Mouse (Mus musculus) splenic B cell, adult 2 months (primary cell): ENCODE measurements at regions not wholly inside any gene's neighbourhood (a gene's known extent, or its start where the extent isn't known, plus 50 kb on each side); places are given as distances from the start of the nearest gene placed in this dataset.

ENCODE experiments used
- DNase-seq: peaks from one replicate; pipeline ENCODE4 v3.0.0-alpha.2; 2011; ENCODE audit warnings: low read depth, low spot score
- H3K27me3 ChIP-seq: 2 replicates; pipeline ENCODE4 v1.6.1; 2012; ENCODE audit warnings: mild to moderate bottlenecking, low read length, moderate library complexity, mixed read lengths; ENCODE audit not compliant: control insufficient read depth, poor library complexity, insufficient read depth, severe bottlenecking
- H3K36me3 ChIP-seq: 2 replicates; pipeline ENCODE4 v1.6.1; 2012; ENCODE audit warnings: mild to moderate bottlenecking, low read length, moderate library complexity, mixed read lengths; ENCODE audit not compliant: control insufficient read depth, poor library complexity, insufficient read depth, severe bottlenecking

DNA sequence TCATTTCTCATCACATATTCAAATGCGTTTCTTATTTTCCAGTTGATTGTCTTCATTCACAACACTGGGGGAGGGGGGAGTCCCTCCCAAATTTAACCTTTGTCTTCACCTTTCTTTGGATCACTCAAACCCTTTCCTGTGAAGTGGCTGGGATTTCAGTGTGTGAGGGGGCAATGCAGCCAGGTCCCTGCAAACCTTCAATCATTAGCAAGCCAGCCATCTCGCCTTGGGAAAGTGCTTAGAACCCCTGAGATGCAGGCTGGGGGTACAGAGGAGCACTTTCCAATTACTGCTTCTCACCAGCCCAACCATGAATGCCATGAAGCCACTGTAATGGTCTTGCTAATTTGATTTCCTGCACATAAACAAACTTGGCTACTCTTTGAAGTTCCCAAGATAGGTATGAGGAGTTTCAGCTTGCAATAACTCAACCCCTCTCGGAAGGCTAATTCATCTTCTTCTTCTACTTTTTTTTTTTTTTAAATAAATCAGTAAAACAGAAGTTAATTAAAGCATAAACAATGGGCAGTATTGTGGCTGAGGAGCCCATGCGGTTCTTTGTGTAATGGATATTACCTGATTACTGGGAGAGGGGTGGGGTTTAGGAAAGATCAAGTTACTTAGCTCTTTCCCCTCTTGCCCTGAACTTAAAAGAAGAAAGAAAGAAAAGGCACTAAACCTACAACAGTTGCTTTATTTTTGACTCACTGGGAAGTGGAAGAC is 486.3 kb downstream of the 1700129C05Rik start:
- Histone ChIP-seq H3K27me3 (no peaks in the 10 kb centered on the region), H3K36me3 (no peaks in the 10 kb centered on the region)
- DNase-seq, result no peak

DNA sequence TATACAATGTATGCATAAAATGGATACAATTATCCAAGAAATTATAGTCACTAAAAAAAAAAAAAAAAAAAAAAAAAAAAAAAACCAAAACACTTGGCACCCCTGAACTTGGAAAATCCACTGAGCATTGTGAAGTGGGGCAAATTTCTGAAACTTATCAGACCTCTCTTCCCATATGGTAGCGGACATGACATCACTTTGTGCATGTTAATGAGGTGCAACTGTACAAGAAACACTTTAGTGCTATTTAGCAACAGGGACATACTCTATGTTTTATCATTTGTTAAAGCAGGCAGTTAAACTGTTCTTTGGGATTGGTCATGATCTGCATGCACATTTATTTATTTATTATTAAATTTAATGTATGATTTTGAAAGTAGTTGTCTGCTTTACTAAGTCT is 489.7 kb downstream of the 1700129C05Rik start:
- Histone ChIP-seq H3K36me3 (no peaks in the 10 kb centered on the region), H3K27me3 (no peaks in the 10 kb centered on the region)

DNA sequence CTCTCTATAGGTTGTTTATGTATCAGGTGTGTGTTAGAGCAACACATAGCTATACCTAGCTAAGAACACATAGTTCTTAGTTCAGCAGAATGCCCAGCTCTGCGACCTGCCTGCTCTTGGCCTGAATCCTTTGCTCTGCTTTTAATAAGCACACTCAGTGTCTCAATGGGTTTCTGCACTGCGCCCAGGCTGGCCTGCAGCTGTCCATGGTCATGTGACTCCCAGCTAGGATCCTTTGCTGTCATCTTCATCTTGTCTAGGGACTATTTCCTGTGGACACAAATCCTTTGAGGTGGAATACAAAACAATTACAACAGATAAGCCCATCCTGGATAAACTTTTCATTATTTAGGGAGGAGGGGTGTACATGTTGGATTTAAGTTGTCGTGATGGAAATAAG is 490.7 kb downstream of the 1700129C05Rik start:
- H3K27me3 ChIP-seq, result no peaks in the 10 kb centered on the region
- no peak for DNase-seq
- H3K36me3 ChIP-seq, result no peaks in the 10 kb centered on the region

More for the DNA sequence above, 489.7 kb downstream of the 1700129C05Rik start:
- DNase-seq, result no peak

DNA sequence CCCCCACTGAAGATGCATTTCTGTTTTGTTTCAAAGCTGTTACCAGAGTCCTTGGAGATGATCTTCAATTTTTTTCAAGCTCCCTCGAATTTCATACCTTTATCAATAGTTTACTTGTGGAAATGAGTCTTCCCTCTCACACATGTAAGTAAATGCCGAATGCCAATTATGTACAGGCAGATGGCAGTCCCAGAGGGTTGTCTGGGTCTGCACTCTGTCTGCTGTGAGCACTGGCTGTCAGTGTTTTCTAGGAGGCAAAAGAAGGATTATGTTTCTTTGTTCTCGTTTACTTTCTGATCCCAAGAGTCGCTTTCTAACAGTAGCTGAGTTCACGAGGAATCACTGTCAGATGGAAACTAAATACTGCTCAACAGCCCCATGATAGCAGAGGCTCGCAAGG is 491.5 kb downstream of the 1700129C05Rik start:
- H3K36me3 ChIP-seq, result no peaks in the 10 kb centered on the region
- DNase-seq, result no peak
- H3K27me3 ChIP-seq, result no peaks in the 10 kb centered on the region

DNA sequence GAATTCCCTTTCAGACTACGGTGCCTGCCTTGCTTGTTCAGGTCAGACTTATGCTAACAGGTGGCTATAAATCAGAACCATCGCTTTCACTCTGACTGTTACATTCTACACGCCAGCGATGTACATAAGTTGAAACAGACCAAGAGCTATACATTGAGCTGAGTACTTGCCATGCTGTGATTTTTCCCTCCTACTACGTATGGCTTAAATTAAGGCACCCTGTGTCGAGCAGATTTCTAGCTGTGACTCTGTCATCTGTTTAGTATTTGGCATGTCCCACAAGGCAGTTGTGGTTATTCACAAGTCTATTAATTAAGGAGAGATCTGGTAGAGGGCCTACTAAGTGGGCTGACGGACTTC is 504.4 kb downstream of the 1700129C05Rik start:
- no peak for DNase-seq
- Histone ChIP-seq H3K36me3 (no peaks in the 10 kb centered on the region), H3K27me3 (no peaks in the 10 kb centered on the region)

DNA sequence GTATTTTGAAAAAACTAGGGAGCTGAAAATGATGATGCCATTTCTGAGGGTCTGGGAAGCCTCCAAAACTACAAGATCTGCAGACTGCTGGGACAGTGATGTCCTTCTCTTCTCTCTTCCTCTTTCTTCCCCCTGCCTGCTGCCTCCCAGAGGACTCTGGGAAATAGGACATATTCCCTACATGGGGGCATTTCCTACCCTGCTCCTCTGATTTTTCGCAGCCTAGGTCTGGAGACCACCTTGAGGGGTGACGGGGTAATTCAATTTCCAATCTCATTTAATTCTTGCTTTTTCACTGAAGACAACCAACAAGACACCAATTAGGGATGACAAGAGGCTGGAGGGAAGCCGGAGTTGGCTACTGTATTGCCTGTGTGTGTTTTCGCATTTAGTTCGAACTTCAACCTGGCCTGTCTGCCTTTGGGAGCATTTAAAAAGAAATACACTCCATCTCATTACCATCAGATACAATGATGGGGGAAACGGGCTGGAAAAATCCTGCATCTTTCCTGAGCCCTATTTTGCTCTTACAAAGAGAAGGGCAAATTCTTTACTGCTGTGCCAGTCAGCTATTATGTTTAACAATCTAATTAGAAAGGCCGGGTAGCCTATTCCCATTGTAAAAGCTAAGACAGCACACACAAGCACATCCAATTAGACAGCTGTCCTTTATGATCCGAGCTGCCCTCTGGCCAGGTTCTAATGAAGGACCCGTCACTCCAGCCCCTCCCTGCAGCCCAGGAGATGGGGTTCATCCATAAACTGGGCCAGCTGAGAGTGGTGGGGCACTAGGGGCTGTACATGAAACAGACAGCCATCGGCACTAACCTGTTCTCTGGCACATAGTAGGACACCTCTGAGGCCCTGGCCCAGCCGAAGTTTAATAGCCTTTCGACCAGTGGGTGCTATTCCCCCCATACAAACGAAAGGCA is 505.0 kb downstream of the 1700129C05Rik start:
- H3K36me3 ChIP-seq, result no peaks in the 10 kb centered on the region
- DNase-seq, result no peak
- H3K27me3 ChIP-seq, result no peaks in the 10 kb centered on the region

DNA sequence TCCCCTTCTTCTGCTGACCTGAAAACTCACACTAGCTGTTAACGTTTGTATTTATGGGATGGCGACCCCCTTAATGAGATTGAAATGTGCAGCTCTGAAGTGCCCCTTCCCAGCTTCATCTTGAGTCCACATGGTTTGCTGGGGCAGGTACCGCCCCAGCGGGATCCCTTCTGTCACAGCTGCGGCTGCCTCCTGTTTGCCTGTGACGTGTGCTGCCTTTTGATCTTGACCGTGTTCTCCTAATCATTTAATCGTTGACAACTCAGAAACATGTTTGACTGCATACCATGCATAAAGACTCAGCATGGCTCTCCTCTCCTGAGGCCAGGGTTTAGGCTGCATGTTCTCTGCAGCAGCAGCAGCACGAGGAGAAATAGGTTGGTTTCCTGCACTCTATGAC is 511.5 kb downstream of the 1700129C05Rik start:
- DNase-seq, result no peak
- Histone ChIP-seq H3K27me3 (no peaks in the 10 kb centered on the region), H3K36me3 (no peaks in the 10 kb centered on the region)

DNA sequence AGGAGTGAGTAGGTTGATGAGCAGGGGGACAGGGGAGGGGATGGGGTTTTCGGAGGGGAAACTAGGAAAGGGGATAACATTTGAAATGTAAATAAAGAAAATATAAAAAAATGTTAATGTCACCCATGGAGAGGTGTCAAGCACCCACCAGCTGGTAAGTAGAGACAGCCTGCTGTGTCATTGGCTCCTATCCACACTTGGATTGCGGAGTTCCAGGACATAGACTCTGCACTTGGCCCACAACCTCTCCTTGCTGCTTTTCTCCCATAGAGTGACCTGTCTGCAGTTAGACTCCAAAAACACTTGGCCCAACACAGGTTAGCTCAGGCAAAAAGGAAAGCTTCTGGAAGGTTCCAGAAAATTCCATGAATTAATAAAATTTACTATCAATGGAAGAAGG is 514.4 kb downstream of the 1700129C05Rik start:
- DNase-seq, result no peak
- no peaks in the 10 kb centered on the region for H3K36me3 ChIP-seq
- no peaks in the 10 kb centered on the region for H3K27me3 ChIP-seq

DNA sequence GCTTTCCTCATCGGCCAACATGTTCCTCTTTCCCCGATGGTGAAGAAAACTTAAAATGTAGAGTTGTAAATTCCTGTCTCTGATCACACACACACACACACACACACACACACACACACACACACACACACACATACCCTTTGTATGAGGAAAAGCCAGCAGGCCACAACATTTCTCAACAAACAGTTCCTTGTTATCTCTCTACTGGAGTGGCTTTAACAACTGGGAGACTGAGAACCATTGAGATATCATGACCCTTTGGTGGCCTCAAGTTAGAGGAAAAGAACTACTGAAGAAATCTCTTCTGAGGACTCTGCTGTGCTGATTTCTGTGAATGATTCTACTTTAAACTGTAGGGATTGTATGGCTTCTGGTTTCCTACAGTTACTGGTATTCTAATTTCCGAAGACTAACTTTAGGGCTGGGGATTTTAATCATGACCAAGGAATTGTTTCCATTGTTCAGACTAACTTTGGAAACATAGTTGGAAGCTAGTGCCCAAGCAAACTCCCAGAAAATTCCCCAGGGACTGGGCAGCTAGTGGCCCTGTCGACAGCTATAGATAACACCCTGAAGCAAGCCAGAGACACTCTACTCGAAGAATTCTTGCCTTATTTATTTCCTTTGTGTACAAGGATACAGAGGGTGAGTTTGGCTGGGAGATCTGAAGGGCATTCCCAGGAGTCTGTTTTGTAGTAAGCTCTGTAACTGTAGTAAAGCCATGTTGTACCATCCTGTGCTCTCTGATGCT is 516.0 kb downstream of the 1700129C05Rik start:
- DNase-seq, result no peak
- no peaks in the 10 kb centered on the region for H3K36me3 ChIP-seq

DNA sequence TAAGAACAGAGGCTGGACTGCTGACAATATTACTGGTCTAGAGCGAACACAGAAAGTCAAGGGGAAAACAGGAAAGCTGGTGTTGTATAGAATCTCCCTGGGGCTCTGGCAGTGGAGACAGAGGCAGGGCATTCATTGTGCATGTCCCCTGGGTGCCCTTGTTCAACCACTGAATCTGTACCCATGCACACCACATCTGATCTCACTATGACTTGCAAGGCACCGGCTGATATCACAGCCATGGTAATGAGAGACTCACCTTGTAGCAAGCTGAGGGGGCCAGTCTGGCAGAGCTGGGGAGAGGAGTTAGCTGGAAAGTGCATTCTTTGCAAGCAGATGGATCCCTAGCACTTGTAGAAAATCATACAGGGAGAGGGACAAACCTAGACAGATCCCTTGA is 522.5 kb downstream of the 1700129C05Rik start:
- H3K36me3 ChIP-seq, result no peaks in the 10 kb centered on the region
- H3K27me3 ChIP-seq, result no peaks in the 10 kb centered on the region
- no peak for DNase-seq

More for the DNA sequence above, 516.0 kb downstream of the 1700129C05Rik start:
- H3K27me3 ChIP-seq, result no peaks in the 10 kb centered on the region

DNA sequence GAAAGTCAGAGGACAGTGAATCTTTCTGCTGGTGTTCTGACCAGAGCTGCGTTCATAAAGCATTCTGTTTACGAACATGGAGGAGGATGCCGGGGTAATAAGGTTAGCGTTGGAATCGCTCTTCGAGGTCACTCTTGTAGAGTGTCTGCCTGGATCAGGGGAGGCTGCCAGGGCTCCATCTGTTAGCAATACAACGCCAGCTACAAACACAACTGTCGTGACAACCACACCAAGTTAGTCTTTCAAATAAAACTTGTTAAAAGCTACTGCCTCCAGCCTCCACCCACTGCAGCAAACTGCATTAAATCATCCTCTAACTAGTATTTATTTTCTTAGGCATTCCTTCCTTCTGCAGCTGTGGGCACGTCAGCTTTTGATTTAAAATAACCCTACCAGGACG is 525.0 kb downstream of the 1700129C05Rik start:
- no peak for DNase-seq
- H3K27me3 ChIP-seq, result no peaks in the 10 kb centered on the region
- no peaks in the 10 kb centered on the region for H3K36me3 ChIP-seq

DNA sequence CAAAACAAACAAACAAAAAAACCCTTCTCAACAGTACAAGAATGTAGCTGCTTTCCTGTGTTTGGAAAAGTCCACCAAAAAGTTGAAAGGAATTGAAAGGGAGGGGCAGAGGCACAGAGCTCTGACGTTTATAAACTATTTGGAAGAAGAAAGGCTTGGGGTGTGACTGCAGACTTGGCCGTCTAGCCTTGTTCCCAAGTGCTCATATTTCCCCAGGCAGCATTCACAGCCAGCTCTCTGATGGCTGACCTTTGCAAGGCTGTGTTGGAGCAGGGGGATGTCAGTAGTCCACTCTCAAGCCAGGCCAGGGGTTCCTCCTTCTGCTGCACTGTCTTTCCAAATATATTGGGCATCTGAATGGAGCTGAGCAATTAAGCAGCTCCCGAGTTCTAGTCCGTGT is 534.5 kb downstream of the 1700129C05Rik start:
- no peak for DNase-seq
- Histone ChIP-seq H3K27me3 (no peaks in the 10 kb centered on the region), H3K36me3 (no peaks in the 10 kb centered on the region)

DNA sequence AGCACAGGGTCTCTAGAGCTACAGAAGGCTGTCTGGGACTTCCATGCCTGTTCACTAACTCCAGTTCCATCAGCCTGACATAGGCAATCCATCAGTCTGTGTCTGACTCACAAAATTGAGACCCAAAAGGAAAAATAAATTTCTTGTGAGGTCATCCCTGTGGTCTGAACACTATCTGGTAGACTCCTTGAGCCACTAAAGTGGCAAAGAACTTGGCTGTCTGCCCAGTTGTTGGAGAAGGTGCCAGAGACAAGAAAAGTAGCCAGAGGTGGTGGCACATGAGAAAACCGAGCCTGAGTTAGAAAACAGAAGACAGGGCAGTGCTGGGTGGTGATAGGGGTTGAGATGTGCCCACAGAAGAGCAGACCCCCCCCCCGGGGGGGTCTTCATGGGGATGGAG is 535.0 kb downstream of the 1700129C05Rik start:
- DNase-seq, result no peak
- Histone ChIP-seq H3K27me3 (no peaks in the 10 kb centered on the region), H3K36me3 (no peaks in the 10 kb centered on the region)

DNA sequence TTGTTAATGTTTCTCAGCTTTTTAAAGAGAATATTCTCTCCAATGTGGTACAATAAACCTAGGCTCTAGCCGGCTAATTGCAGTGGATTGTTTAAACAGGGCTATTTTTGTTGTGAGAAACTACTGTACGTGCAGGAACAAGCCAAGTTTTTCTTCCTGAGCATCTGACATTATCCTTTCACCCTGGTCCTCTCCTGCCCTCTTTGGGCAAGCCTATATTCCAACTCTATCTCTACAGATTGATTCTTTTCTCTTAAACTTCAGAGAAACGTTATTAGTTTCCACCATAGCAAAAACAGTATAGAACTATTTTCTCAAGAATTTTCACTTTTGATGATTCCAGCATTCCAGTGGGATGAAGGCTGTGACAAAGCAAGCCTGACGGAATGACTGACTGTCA is 535.2 kb downstream of the Fgf9 start:
- Histone ChIP-seq H3K36me3 (no peaks in the 10 kb centered on the region), H3K27me3 (no peaks in the 10 kb centered on the region)
- no peak for DNase-seq

DNA sequence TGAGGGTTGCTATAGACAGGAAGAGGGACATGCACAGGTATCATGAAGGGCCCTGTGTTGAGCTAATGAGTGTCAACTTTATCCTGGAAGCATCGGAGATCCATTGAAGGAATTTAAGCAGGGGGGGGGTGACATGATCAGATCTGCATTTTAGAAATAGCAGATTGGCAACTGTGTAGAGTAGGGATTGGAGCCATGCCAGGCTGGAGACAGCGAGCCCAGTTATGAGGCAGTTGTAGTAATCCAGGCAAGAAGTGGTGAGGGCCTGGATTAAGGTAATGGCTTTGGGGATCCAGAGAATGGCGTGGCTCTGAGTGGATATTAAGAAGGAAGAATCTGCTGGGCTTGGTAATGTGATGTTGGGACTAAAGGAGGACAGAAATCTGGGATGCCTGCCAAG is 528.5 kb downstream of the Fgf9 start:
- no peaks in the 10 kb centered on the region for H3K36me3 ChIP-seq
- H3K27me3 ChIP-seq, result no peaks in the 10 kb centered on the region
- DNase-seq, result no peak
